Mouse (Mus musculus) MEL (cell line): ENCODE data around the gene Ifi205. TPM values are rescaled to one million over a fixed set of nuclear protein-coding genes. Genes with fewer than 3 reads are reported as not detected.

ENCODE experiments used
- DNase-seq: peaks from one replicate; pipeline ENCODE4 v3.0.0; 2011; ENCODE audit warnings: low read depth, low spot score
- H3K27ac ChIP-seq: 2 replicates; pipeline ENCODE4 v1.5.1; 2012; ENCODE audit warnings: low read depth, mild to moderate bottlenecking, control low read depth, low read length, moderate library complexity; ENCODE audit not compliant: control insufficient read depth
- H3K27me3 ChIP-seq, 2 experiments: fragments of 150-350 bp in 1 of 2; sonication (generic) in 1 of 2; 2 replicates each; pipeline ENCODE4 v1.6.1; 2012; ENCODE audit warnings: low read length in 2 of 2, mild to moderate bottlenecking in 2 of 2, improper control_type of control experiment in 1 of 2, moderate library complexity in 1 of 2; ENCODE audit not compliant: insufficient read depth in 2 of 2, control insufficient read depth in 1 of 2
- H3K36me3 ChIP-seq, 2 experiments: 2 replicates each; pipeline ENCODE4 v1.6.1; 2012 to 2014; ENCODE audit warnings: low read length in 2 of 2, improper control_type of control experiment in 1 of 2, inconsistent platforms in 1 of 2, mild to moderate bottlenecking in 1 of 2; ENCODE audit not compliant: insufficient read depth in 2 of 2, control insufficient read depth in 1 of 2
- H3K4me1 ChIP-seq, 2 experiments: fragments of 150-350 bp in 1 of 2; sonication (generic) in 1 of 2; 2 replicates each; pipeline ENCODE4 v1.6.1; 2012; ENCODE audit warnings: low read length in 2 of 2, improper control_type of control experiment in 1 of 2, mild to moderate bottlenecking in 1 of 2; ENCODE audit not compliant: insufficient read depth in 2 of 2, control insufficient read depth in 1 of 2
- H3K4me3 ChIP-seq, 2 experiments: fragments of 150-350 bp in 1 of 2; sonication (generic) in 1 of 2; 2 replicates each; pipeline ENCODE4 v1.5.1; 2012; ENCODE audit warnings: low read depth in 2 of 2, low read length in 2 of 2, mild to moderate bottlenecking in 2 of 2, moderate library complexity in 2 of 2, control low read depth in 1 of 2, improper control_type of control experiment in 1 of 2; ENCODE audit not compliant: control insufficient read depth in 1 of 2, insufficient read depth in 1 of 2
- H3K79me2 ChIP-seq: 2 replicates; pipeline ENCODE4 v1.6.1; 2012; ENCODE audit warnings: mild to moderate bottlenecking, low read length, moderate library complexity; ENCODE audit not compliant: control insufficient read depth, poor library complexity, insufficient read depth
- H3K9ac ChIP-seq: 2 replicates; pipeline ENCODE4 v1.6.1; 2012; ENCODE audit warnings: low read depth, mild to moderate bottlenecking, control low read depth, low read length, moderate library complexity; ENCODE audit not compliant: control insufficient read depth, poor library complexity, severe bottlenecking
- H3K9me3 ChIP-seq: fragments of 150-350 bp; sonication (generic); replicated peaks from 2 replicates; pipeline ENCODE4 v1.6.1; 2012; ENCODE audit warnings: mild to moderate bottlenecking, low read length, improper control_type of control experiment, moderate library complexity; ENCODE audit not compliant: insufficient read depth
- BHLHE40 ChIP-seq: IDR thresholded peaks from 2 replicates; pipeline ENCODE4 v1.6.1; 2012; ENCODE audit warnings: low read depth, mild to moderate bottlenecking, inconsistent platforms, low read length, improper control_type of control experiment, borderline replicate concordance
- CHD2 ChIP-seq: IDR thresholded peaks from 2 replicates; pipeline ENCODE4 v1.6.1; 2011; ENCODE audit warnings: low read length, improper control_type of control experiment
- CTCF ChIP-seq, 3 experiments: IDR thresholded peaks in 2 of 3; conservative IDR thresholded peaks in 1 of 3; 2 replicates each; pipeline ENCODE4 v1.5.1; 2011 to 2012; ENCODE audit warnings: low read length in 3 of 3, low read depth in 2 of 3, mild to moderate bottlenecking in 2 of 3, improper control_type of control experiment in 1 of 3, inconsistent platforms in 1 of 3, mixed read lengths in 1 of 3, moderate library complexity in 1 of 3; ENCODE audit not compliant: control insufficient read depth in 1 of 3, insufficient read depth in 1 of 3, poor library complexity in 1 of 3, severe bottlenecking in 1 of 3
- EP300 ChIP-seq, 2 experiments: IDR thresholded peaks; 2 replicates each; pipeline ENCODE4 v1.6.1; 2011; ENCODE audit warnings: improper control_type of control experiment in 2 of 2, low read length in 2 of 2, low read depth in 1 of 2, mild to moderate bottlenecking in 1 of 2
- ETS1 ChIP-seq: IDR thresholded peaks from 2 replicates; pipeline ENCODE4 v1.6.1; 2012; ENCODE audit warnings: low read depth, mild to moderate bottlenecking, inconsistent platforms, low read length, improper control_type of control experiment, moderate library complexity
- GABPA ChIP-seq: IDR thresholded peaks from 2 replicates; pipeline ENCODE4 v1.6.1; 2012; ENCODE audit warnings: low read depth, mild to moderate bottlenecking, inconsistent platforms, low read length, improper control_type of control experiment, moderate library complexity
- MEF2A ChIP-seq: IDR thresholded peaks from 2 replicates; pipeline ENCODE4 v1.6.1; 2014; ENCODE audit warnings: low read depth, mild to moderate bottlenecking, inconsistent platforms, low read length, improper control_type of control experiment; ENCODE audit not compliant: poor library complexity, insufficient replicate concordance, severe bottlenecking; ENCODE audit errors: extremely low read depth
- MXI1 ChIP-seq: IDR thresholded peaks from 2 replicates; pipeline ENCODE4 v1.6.1; 2011; ENCODE audit warnings: mild to moderate bottlenecking, low read depth, low read length, improper control_type of control experiment
- NELFE ChIP-seq: IDR thresholded peaks from 2 replicates; pipeline ENCODE4 v1.6.1; 2011; ENCODE audit warnings: low read depth, low read length, improper control_type of control experiment
- POLR2A ChIP-seq, 2 experiments: IDR thresholded peaks; 2 replicates each; pipeline ENCODE4 v1.6.1; 2011 to 2012; ENCODE audit warnings: low read length in 2 of 2, mild to moderate bottlenecking in 2 of 2, control low read depth in 1 of 2, improper control_type of control experiment in 1 of 2, low read depth in 1 of 2, moderate library complexity in 1 of 2; ENCODE audit not compliant: control insufficient read depth in 1 of 2, insufficient read depth in 1 of 2, poor library complexity in 1 of 2
- POLR2AphosphoS5 ChIP-seq: IDR thresholded peaks from 2 replicates; pipeline ENCODE4 v1.6.1; 2012; ENCODE audit warnings: low read depth, borderline replicate concordance, mild to moderate bottlenecking, inconsistent platforms, low read length, moderate library complexity, mixed read lengths
- RAD21 ChIP-seq: IDR thresholded peaks from 2 replicates; pipeline ENCODE4 v1.6.1; 2011; ENCODE audit warnings: mild to moderate bottlenecking, low read depth, low read length, improper control_type of control experiment
- RCOR1 ChIP-seq: IDR thresholded peaks from 2 replicates; pipeline ENCODE4 v1.6.1; 2012; ENCODE audit warnings: low read depth, mild to moderate bottlenecking, inconsistent platforms, low read length, improper control_type of control experiment
- SMC3 ChIP-seq: IDR thresholded peaks from 2 replicates; pipeline ENCODE4 v1.6.1; 2011; ENCODE audit warnings: low read depth, low read length, improper control_type of control experiment
- TBP ChIP-seq: IDR thresholded peaks from 2 replicates; pipeline ENCODE4 v1.8.0; 2011; ENCODE audit warnings: low read depth, low read length, improper control_type of control experiment
- USF1 ChIP-seq: IDR thresholded peaks from 2 replicates; pipeline ENCODE4 v1.6.1; 2014; ENCODE audit warnings: low read depth, mild to moderate bottlenecking, inconsistent platforms, low read length, improper control_type of control experiment, moderate library complexity
- USF2 ChIP-seq, 2 experiments: IDR thresholded peaks; 2 replicates each; pipeline ENCODE4 v1.6.1; 2011 to 2012; ENCODE audit warnings: improper control_type of control experiment in 2 of 2, low read length in 2 of 2, borderline replicate concordance in 1 of 2, inconsistent platforms in 1 of 2, low read depth in 1 of 2, mild to moderate bottlenecking in 1 of 2; ENCODE audit not compliant: insufficient read depth in 1 of 2
- ZC3H11A ChIP-seq: IDR thresholded peaks from 2 replicates; pipeline ENCODE4 v1.6.1; 2012; ENCODE audit warnings: low read depth, mild to moderate bottlenecking, inconsistent platforms, low read length, improper control_type of control experiment
- ZMIZ1 ChIP-seq: IDR thresholded peaks from 2 replicates; pipeline ENCODE4 v1.6.1; 2012; ENCODE audit warnings: low read depth, mild to moderate bottlenecking, inconsistent platforms, low read length, improper control_type of control experiment, moderate library complexity
- ZNF384 ChIP-seq: IDR thresholded peaks from 2 replicates; pipeline ENCODE4 v1.6.1; 2012; ENCODE audit warnings: low read depth, mild to moderate bottlenecking, inconsistent platforms, low read length, improper control_type of control experiment
- polyA plus RNA-seq, 2 experiments: library from polyadenylated mRNA; stranded (reverse) in 1 of 2; unstranded in 1 of 2; fragments of >175 nt in 1 of 2; fragments of >200 nt in 1 of 2; gene quantifications; 2 replicates each; pipeline versions ENCODE4 v1.2.1 to v1.2.4; 2012; ENCODE audit warnings: low replicate concordance in 2 of 2, low read depth in 1 of 2; ENCODE audit not compliant: insufficient read length in 2 of 2, insufficient read depth in 1 of 2, missing spikeins in 1 of 2
- total RNA-seq: library from RNA; depleted of rRNA; stranded (reverse); fragments of 300-350 nt; gene quantifications from 2 replicates; pipeline ENCODE4 v1.2.3, GENCODE M21; 2012; rRNA removed

Gene Ifi205
- total RNA-seq (not detected in 2 replicates), polyA plus RNA-seq (not detected)

- Histone ChIP-seq H3K4me1 (no peaks in the 10 kb centered on the region), H3K79me2 (no peaks in the 10 kb centered on the region), H3K36me3 (no peaks in the 10 kb centered on the region), H3K27ac (no peak within 1 kb of the TSS), H3K9ac (no peak within 1 kb of the TSS), H3K27me3 (no peaks in the 10 kb centered on the region), H3K9me3 (no peaks in the 10 kb centered on the region), H3K4me3 (no peak within 1 kb of the TSS)
- DNase-seq = no peak
- no peak for TF ChIP-seq RAD21
- no peak for TF ChIP-seq USF2 (IDR thresholded peaks at IDR 0.05; ENCODE audit: borderline replicate concordance in 1 of 2, insufficient read depth in 1 of 2, low read depth in 1 of 2, low read length in 2 of 2)
- TF ChIP-seq ZMIZ1 = no peak
- no peak for TF ChIP-seq CHD2
- no peak for TF ChIP-seq POLR2AphosphoS5
- no peak for TF ChIP-seq SMC3
- no peak for TF ChIP-seq ZNF384
- no peak for TF ChIP-seq NELFE
- no peak for TF ChIP-seq TBP
- no peak for TF ChIP-seq RCOR1
- TF ChIP-seq ETS1 = no peak
Measured at GRCm38 (mm10) chr1:174031698-174032097, at the start of gene Ifi205. TSS of gene Ifi205 (minus strand) at chr1:174031810.

- Histone ChIP-seq H3K4me1 (no peaks in the 10 kb centered on the region), H3K36me3 (no peaks in the 10 kb centered on the region), H3K27ac (no peak within 1 kb of the TSS), H3K9me3 (no peaks in the 10 kb centered on the region), H3K27me3 (no peaks in the 10 kb centered on the region), H3K79me2 (no peaks in the 10 kb centered on the region), H3K9ac (no peak within 1 kb of the TSS), H3K4me3 (no peak within 1 kb of the TSS)
- TF ChIP-seq USF1 (no peak), POLR2AphosphoS5 (no peak), GABPA (no peak), POLR2A (IDR thresholded peaks at IDR 0.05; ENCODE audit: control insufficient read depth in 1 of 2, insufficient read depth in 1 of 2, low read depth in 1 of 2, low read length in 2 of 2, poor library complexity in 1 of 2) (no peak), RAD21 (no peak), EP300 (IDR thresholded peaks at IDR 0.05; ENCODE audit: low read depth in 1 of 2, low read length in 2 of 2) (no peak), ZC3H11A (no peak), TBP (no peak), USF2 (IDR thresholded peaks at IDR 0.05; ENCODE audit: borderline replicate concordance in 1 of 2, insufficient read depth in 1 of 2, low read depth in 1 of 2, low read length in 2 of 2) (no peak), MXI1 (no peak), BHLHE40 (no peak), MEF2A (no peak), SMC3 (no peak), CTCF (IDR thresholded peaks at IDR 0.05 in 2 of 3, conservative IDR thresholded peaks at IDR 0.05 in 1 of 3; ENCODE audit: control insufficient read depth in 1 of 3, insufficient read depth in 1 of 3, low read depth in 2 of 3, low read length in 3 of 3, poor library complexity in 1 of 3, severe bottlenecking in 1 of 3) (no peak)
- DNase-seq = no peak
Measured at GRCm38 (mm10) chr1:174066305-174066704, 34.7 kb upstream of the Ifi205 start, which contains the start of gene Olfr430. TSS of gene Olfr430 (plus strand) at chr1:174066605.
